Mouse (Mus musculus) ES-Bruce4 (cell line): ENCODE measurements at regions not wholly inside any gene's neighbourhood (a gene's known extent, or its start where the extent isn't known, plus 50 kb on each side); places are given as distances from the start of the nearest gene placed in this dataset.

Experiments used
- H3K27ac ChIP-seq: 2 replicates; pipeline ENCODE4 v1.5.1; 2012; ENCODE audit warnings: low read length, inconsistent platforms; ENCODE audit not compliant: insufficient read depth
- H3K27me3 ChIP-seq: 2 replicates; pipeline ENCODE4 v1.6.1; 2012; ENCODE audit warnings: mild to moderate bottlenecking, low read length, inconsistent platforms; ENCODE audit not compliant: control insufficient read depth, poor library complexity, insufficient read depth, severe bottlenecking
- H3K36me3 ChIP-seq: 2 replicates; pipeline ENCODE4 v1.6.1; 2012; ENCODE audit warnings: inconsistent platforms, mild to moderate bottlenecking, low read length, moderate library complexity; ENCODE audit not compliant: control insufficient read depth, poor library complexity, insufficient read depth, severe bottlenecking
- H3K4me1 ChIP-seq: one replicate; pipeline ENCODE4 v1.8.1; 2011; ENCODE audit warnings: low read length; ENCODE audit not compliant: control insufficient read depth, insufficient read depth
- H3K4me3 ChIP-seq: 2 replicates; pipeline ENCODE4 v1.5.1; 2011; ENCODE audit warnings: low read depth, mild to moderate bottlenecking, low read length
- H3K9ac ChIP-seq: 2 replicates; pipeline ENCODE4 v1.6.1; 2012; ENCODE audit warnings: low read depth, mild to moderate bottlenecking, inconsistent platforms; ENCODE audit not compliant: poor library complexity, severe bottlenecking
- H3K9me3 ChIP-seq: replicated peaks from 2 replicates; pipeline ENCODE4 v1.6.1; 2012; ENCODE audit warnings: mild to moderate bottlenecking, low read length, inconsistent platforms; ENCODE audit not compliant: control insufficient read depth, poor library complexity, insufficient read depth, severe bottlenecking
- CTCF ChIP-seq: IDR thresholded peaks from one replicate; pipeline ENCODE4 v1.8.1; 2011; ENCODE audit warnings: low read depth, low read length
- EP300 ChIP-seq: IDR thresholded peaks from 2 replicates; pipeline ENCODE4 v1.6.1; 2011; ENCODE audit warnings: low read depth, low read length; ENCODE audit not compliant: insufficient read depth
- POLR2A ChIP-seq: IDR thresholded peaks from one replicate; pipeline ENCODE4 v1.8.1; 2011; ENCODE audit warnings: low read length; ENCODE audit not compliant: insufficient read depth

DNA sequence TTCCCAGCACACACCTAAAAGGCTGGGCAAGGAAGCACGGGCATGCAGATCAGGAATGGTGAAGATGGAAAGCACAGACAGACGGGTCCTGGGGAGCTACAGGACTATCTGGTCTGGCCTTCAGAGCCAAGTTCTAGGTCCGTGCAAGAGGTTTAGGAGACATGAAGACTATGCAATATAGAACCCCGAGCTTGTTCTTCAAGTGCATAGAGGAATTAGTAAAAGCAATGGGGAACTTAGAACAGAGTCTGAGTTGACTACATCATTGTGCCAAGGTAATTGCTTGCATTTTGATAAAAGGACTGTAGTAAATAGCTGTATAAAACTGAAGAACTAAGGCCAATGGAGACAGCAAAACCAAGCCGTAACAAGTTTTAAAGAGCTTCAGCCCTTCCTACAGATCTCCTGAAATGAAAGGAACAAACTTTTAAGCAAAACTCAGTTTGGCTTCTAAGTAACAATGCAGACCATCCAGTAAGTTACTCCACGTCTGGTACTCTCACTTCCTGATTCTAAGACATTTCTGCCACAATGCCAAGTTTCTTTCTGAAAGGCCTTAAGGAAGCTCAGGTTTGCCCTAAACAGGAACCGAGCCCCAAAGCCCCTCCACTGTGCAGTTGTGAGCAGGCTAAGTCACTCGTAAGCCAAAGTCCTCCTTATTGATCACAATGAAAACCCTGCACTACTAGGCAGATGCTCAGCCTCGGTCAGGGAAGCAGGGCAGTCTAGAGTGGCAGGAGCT is 234.0 kb upstream of the Smim15 start:
- Histone ChIP-seq H3K4me1 (no peaks in the 10 kb centered on the region), H3K27me3 (no peaks in the 10 kb centered on the region), H3K4me3 (no peak overlapping the region), H3K9ac (no peak overlapping the region), H3K9me3 (no peaks in the 10 kb centered on the region), H3K36me3 (no peaks in the 10 kb centered on the region), H3K27ac (no peak overlapping the region)
- TF ChIP-seq EP300: no peak
- no peak for TF ChIP-seq POLR2A
- TF ChIP-seq CTCF: no peak

GRCm38 (mm10) chr13:107808961-107809360 is 235.3 kb upstream of the Smim15 start:
- Histone ChIP-seq H3K36me3 (no peaks in the 10 kb centered on the region), H3K4me3 (no peak overlapping the region), H3K27me3 (no peaks in the 10 kb centered on the region), H3K9me3 (no peaks in the 10 kb centered on the region), H3K27ac (no peak overlapping the region), H3K4me1 (no peaks in the 10 kb centered on the region), H3K9ac (no peak overlapping the region)
- TF ChIP-seq CTCF (no peak), EP300 (no peak), POLR2A (no peak)

- Histone ChIP-seq H3K27ac (no peak overlapping the region), H3K36me3 (no peaks in the 10 kb centered on the region), H3K27me3 (no peaks in the 10 kb centered on the region), H3K4me3 (no peak overlapping the region), H3K9me3 (no peaks in the 10 kb centered on the region), H3K9ac (no peak overlapping the region), H3K4me1 (no peaks in the 10 kb centered on the region)
- TF ChIP-seq EP300: no peak
- no peak for TF ChIP-seq POLR2A
- TF ChIP-seq CTCF: no peak
These were observed 239.8 kb upstream of the Smim15 start for GRCm38 (mm10) chr13:107804418-107804817.

DNA sequence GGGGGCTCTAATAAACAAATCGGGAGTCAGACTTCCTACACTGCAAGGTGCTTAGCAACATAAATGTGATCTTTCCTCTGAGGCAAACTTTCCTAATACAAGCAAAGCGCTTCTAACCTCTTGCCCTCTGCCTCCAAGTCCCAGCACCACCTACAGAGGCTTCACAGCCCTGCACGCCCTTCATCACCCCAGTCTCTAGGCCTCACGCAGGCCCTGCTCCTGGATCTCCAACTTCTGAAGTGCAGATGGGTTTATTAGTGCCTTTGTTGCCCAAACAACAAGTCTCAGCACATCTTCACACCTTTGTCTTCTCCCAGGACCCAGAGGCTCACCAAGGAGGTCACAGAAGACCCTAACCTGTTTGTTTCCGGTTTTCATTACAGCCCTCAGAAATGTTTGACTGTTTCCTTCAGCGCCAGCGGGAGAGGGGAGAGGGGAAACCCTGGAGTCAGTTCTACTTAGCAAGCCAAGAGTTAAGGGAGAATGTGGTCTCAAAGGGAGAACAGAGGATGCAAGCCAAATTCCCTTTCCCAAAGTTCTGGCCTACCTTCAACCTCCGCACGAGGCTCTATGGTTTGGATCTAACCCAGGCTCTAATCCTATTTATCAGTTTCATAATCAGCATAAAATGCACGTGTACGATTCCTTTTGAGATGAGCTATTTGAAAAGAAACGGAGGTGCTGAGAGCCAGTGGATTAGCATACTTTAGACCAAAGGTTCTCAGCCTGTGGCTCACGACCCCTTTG is 244.9 kb upstream of the Smim15 start:
- no peak overlapping the region for H3K4me3 ChIP-seq
- no peak overlapping the region for H3K27ac ChIP-seq
- H3K9ac ChIP-seq: no peak overlapping the region
- no peaks in the 10 kb centered on the region for H3K27me3 ChIP-seq
- no peaks in the 10 kb centered on the region for H3K9me3 ChIP-seq
- TF ChIP-seq CTCF (no peak), EP300 (no peak), POLR2A (no peak)
- no peaks in the 10 kb centered on the region for H3K4me1 ChIP-seq
- no peaks in the 10 kb centered on the region for H3K36me3 ChIP-seq

DNA sequence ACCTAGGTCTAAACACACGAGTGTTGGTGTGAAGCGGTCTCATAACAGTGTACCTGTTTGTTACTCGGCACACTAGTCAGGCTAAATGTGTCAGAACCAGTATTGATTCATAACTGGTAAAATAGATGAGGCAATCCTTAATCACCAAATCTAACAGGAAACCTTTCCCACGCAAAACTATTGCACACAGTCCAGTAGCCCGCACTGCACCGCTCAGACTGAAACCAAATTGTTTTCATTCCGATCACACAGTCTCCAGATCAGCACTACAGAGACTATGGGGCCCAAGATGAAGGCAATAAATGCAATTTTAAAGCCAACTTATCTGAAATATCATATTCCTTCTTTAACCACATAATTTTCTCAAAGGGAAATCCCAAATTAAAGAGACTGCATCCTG is 246.1 kb upstream of the Smim15 start:
- TF ChIP-seq EP300 (no peak), POLR2A (no peak), CTCF (no peak)
- peaks cover 2% of the 10 kb centered on the region for H3K4me1 ChIP-seq
- no peak overlapping the region for H3K27ac ChIP-seq
- no peaks in the 10 kb centered on the region for H3K9me3 ChIP-seq
- no peaks in the 10 kb centered on the region for H3K36me3 ChIP-seq
- H3K27me3 ChIP-seq: no peaks in the 10 kb centered on the region
- no peak overlapping the region for H3K4me3 ChIP-seq
- H3K9ac ChIP-seq: no peak overlapping the region

DNA sequence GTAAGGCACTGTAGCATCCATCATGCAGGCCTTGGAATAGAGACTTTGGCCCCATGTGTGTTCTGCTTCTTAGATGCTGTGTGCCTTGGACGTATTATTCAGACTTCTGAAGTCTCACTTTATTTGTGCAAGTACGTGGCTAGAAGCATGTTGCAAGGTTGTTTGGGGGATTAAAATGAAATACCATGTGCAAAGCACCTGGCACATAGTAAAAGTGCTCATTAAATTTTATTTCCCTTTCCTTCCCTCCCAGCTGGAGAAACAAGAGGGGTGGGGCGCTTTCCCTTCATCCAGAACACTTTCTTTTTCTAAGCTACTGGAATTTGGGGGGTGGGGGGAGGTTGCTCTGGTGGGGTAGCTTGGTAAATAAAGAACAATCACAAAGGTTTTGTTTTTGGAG is 248.7 kb upstream of the Smim15 start:
- no peak overlapping the region for H3K27ac ChIP-seq
- no peak overlapping the region for H3K9ac ChIP-seq
- H3K4me3 ChIP-seq: no peak overlapping the region
- H3K9me3 ChIP-seq: no peaks in the 10 kb centered on the region
- no peaks in the 10 kb centered on the region for H3K27me3 ChIP-seq
- TF ChIP-seq EP300 (no peak), CTCF (no peak)
- no peaks in the 10 kb centered on the region for H3K36me3 ChIP-seq
- H3K4me1 ChIP-seq: peaks cover 2% of the 10 kb centered on the region
